Mouse (Mus musculus) monocyte, adult 59 days (primary cell): Measurements from ENCODE around the gene Rbm26. TPM values are rescaled to one million over a fixed set of nuclear protein-coding genes. Genes with fewer than 3 reads are reported as not detected.

Experiments
- total RNA-seq, 2 experiments: library from RNA; stranded (reverse); gene quantifications; one replicate each; pipeline ENCODE4 v1.2.4; 2023

Gene Rbm26
- total RNA-seq = 10 to 100 TPM; 44.9 to 47.2 TPM

DNA sequence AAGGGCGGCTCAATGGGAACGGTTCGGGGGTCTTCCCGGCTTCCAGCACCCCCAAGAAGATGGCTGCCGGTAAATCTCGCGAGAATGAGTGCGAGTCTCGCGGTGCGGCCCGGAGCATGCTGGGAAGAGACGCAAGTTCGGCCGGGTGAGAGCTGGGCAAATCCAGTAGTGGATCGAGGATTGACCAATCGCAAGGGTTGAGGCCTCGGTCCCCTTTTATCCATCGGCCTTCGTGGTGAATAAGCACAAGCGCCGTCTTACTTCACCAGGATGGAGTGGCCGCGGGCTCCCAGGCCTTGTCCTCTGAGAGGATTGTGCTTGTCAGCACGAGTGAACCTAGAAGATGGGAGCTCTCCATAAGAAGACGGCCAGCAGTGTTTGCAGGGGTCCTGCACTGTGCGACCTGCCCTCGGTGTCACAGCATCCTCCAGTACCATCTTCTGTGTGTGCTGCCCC is at the start of gene Rbm26:
Gene Rbm26, minus strand, starts transcription at position 90 of the 456 bp plus-strand sequence.

Other genes with a start within 250 kb of the Rbm26 start
- gene Ndfip2, start 81.2 kb upstream of the Rbm26 start, total RNA-seq = 10 to 100 TPM; 23.3 to 24.6 TPM